Mouse (Mus musculus): ENCODE results near the gene Mtx1.

- no peak for TF ChIP-seq CTCF (IDR thresholded peaks at IDR 0.05; ENCODE audit: low read depth)
- no peak for TF ChIP-seq EP300 (optimal IDR thresholded peaks at IDR 0.05)
Observed at GRCm38 (mm10) chr3:89178107-89178385, 48.8 kb downstream of the Mtx1 start.

Measured in stomach, postnatal 0 days (tissue).